Mouse (Mus musculus) Muller cell, postnatal 12 days (primary cell): ENCODE measurements around the gene Spryd4.
A peak's percentile ranks its signal among the peaks of the same experiment; 100 is the strongest.
"Not testable (repeated sequence)": the region's sequence is repeated elsewhere in the genome, so short reads cannot be mapped to it uniquely, and the experiment has no call there.

Experiments used
- DNase-seq: peaks from one replicate; pipeline ENCODE4 v3.0.0-alpha.2; 2015; ENCODE audit errors: inconsistent ontology term

Spryd4 gene

GRCm38 (mm10) chr10:128187181-128187605, 24.4 kb downstream of the Spryd4 start:
- DNase-seq, result no peak

GRCm38 (mm10) chr10:128185959-128186358, 25.6 kb downstream of the Spryd4 start:
- peak; percentile 77 for DNase-seq

DNA sequence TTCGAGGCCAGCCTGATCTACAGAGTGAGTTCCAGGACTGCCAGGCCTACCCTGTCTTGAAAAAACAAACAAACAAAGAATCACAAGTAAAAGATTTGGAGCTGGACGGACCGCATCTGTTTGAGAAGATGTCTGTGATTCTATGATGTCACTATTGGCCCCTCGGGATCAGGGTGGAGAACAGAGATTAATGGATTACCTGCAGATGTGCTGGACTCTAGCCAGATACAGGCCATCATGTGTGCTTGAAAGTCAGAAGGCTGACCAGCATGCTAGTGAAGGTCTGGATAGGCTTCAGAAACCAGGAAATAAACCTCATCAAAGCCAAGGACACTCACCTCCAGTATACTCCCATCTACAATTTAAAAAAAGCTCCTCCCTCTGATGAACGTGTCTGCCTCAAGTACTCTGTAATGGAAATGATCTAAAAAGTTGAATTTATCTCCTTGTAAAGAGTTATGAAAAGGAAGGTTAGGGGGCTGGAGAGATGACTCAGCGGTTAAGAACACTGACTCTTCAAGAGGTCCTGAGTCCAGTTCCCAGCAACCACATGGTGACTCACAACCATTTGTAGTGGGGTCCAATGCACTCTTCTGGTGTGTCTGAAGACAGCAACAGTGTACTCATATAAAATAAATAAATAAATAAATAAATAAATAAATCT, 26.2 kb downstream of the Spryd4 start:
- DNase-seq, result no peak

DNA sequence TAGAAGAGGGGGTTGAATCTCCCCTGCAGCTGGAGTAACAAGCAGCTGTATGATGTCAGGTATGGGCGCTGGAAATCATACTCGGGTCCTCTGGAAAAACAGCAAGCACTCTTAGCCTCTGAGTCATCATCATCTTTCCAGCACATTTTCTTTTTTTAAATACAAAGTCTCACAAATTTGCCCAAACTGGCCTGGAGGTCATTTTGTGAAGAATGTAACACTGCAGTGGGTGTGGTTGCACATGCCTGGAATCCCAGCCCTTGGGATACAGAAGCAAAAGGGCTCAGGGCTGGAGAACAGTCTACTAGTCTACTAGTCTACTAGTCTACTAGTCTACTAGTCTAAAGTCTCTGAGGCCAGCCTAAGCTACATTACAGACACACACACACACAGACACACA, 27.3 kb downstream of the Spryd4 start:
- no peak for DNase-seq

DNA sequence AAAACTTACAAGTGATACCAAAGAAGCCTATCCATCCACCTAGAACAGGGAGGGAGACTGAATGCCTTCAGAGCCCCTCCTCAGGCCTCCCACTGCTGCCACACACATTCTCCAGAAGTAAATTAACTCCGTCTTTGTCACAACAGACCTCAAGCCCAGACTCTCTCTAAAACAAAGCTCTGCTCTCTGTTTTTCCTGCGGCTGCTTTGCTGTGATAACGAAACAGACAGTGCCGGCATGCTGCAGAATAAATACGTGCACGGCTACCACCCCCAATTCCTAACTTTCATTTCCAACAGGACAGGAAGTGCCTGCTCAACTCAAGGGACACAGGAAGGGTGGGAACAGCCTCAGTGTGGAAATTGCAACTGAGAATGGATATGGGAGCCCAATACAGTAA, 31.6 kb downstream of the Spryd4 start, which contains the start of gene Rbms2:
Gene Rbms2, minus strand, starts transcription at position 309 of the 400 bp plus-strand sequence.
- DNase-seq, result peak; percentile 18

DNA sequence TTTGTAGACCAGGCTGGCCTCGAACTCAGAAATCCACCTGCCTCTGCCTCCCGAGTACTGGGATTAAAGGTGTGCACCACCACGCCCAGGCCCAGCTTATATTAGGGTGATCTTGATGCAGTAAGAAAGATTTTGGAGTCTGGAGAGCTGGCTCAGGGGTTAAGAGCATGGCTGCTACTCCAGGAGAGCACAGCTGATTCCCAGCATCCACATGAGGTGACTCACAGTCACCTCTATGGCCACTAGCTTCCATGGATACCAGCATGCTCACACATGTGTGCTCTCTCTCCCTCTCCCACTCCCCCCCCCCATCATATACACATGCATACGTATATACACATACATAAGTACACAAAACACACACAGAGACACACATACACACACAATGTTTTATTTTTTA, 34.3 kb downstream of the Spryd4 start:
- DNase-seq, result no peak

DNA sequence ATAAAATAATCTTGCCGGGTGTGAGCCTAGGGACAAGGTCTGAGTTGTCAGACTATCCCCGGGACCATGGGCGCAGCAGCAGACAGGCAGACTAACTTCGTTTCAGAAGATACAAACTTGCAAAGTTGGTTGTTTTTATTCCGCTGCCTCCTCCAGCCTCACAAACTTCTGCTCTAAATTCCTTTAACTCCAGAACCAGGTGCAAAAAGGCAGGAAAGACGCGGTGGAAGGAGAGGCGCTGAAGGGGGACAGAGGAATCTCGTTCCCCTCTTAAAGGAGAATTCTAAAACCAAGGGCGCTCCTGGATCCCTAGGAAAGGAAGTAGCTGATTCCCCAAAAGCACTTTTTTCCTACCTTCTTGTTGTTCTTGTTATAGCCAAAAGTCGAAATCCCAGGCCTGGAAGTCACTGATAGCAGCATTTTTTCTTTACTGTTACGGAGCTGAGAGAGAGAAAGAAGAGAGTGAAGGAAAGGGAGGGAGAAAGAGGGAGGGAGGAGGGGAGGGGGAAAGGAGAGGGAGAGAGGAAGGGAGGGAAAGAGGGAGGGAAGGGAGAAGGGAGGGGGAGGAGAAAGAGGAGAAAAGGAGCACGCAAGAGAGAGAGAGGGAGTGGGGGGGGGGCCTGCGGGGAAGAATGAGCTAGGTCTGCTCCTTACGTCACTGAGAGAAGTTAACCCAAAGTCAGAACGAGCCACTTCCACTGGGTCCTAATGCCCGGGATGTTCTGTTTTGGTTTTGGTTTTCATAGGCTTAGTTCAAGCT, 35.4 kb downstream of the Spryd4 start:
- DNase-seq, result peak; percentile 95

GRCm38 (mm10) chr10:128175302-128175701, 36.3 kb downstream of the Spryd4 start:
- no peak for DNase-seq

DNA sequence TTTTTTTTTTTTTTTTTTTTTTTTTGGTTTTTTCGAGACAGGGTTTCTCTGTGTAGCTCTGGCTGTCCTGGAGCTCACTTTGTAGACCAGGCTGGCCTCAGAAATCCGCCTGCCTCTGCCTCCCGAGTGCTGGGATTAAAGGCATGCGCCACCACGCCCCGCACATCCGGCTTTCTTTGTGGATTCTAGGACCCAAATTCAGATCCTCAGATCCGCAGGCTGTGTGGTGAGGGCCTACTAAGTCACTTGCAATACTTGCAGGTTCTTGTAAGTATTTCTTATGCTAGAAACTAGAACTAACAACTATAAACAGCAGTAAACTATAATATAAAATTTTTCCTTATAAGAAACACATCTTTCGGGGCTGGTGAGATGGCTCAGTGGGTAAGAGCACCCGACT, 40.3 kb downstream of the Spryd4 start:
- not testable (repeated sequence) for DNase-seq

DNA sequence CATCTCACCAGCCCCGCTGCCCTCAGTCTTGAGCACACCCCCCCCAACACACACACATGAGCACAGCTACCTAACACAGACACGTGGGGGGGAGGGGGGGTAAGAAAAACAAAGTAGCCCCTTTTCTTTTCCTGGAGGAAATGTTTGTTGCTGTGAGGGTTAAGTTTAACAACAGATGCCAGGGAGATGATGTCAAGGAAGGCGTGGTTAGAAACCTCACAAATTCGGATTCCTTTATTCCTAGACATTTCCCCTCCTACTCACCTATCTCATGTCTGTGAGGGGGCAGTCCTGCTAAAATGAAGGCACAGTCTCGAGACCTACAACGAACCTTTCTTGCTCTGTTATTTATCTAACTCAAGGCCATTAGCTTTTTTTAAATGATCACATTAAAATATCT, 44.5 kb downstream of the Spryd4 start:
- DNase-seq, result no peak

- not testable (repeated sequence) for DNase-seq
These were observed 45.9 kb downstream of the Spryd4 start for GRCm38 (mm10) chr10:128165726-128166125.
